Mouse (Mus musculus): Measurements from ENCODE around the gene Pamr1.

DNA sequence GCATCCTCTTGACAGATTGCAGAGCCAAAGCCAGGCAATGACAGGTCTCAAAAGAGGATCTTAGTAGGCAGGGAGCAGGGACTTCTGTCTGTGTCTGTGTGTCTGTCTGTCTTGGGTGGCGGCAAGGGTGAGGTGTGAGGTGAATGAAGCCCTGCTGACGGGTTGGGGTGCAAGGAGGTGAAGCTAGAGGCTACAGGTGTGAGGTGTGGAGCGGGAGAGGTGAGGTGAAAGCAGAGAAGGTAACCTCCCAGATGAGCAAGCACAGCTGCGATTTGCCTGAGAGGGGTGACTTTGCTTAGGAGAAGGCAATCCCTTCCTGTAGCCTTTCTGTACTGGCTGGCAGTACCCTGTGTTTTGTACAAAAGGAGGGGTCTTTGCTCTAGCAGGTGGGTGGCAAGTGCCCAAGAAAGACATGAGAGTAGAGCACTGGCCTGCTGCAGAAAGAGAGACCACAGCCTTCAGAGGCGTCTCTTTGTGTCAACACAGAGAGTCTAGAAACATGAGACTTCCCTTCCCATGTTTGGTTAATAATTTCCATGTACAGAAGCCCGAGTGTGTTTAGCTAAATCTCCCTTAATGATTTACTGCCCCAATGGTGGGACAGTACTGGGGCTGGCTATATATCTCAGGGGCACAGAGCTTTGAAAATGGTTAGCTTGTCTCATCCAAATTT, 1.2 kb downstream of the Pamr1 start:
- TF ChIP-seq CTCF (IDR thresholded peaks at IDR 0.05) (no peak), EP300 (IDR thresholded peaks at IDR 0.05) (no peak)
